Mouse (Mus musculus): ENCODE data around the gene Yod1.

Gene Yod1

DNA sequence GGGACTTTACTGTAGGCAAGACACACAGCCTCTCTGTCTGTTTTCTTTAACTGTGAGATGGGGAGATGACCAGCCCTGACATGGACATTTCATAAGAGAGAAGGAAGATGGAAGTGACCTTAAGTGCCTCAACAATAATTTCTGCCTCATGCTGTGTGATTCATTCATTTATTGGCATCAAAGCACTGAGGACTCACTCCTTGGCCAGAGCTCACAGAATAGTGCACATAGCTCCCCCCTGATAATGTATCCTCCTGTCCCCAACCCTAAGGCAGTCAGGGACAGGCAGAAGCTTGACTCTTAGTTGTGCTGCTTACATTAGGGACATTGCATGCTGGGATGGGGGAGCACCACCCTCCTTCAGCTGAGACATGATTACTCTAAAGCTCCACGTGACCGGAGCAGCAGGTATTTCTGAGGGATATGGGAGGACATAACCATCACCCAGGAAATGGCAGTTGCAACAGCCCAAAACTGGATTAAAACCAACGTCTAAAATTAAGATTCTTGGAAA lies 53.9 kb downstream of the Yod1 start:
- no peak for DNase-seq
